Mouse (Mus musculus) megakaryocyte-erythroid progenitor cell, adult 5-6 weeks (primary cell): Measurements from ENCODE around the gene Tpi1. TPM values are rescaled to one million over a fixed set of nuclear protein-coding genes. Genes with fewer than 3 reads are reported as not detected.

ENCODE experiments used
- ATAC-seq: replicated peaks from 2 replicates; pipeline ENCODE4 v1.8.0; 2016; ENCODE audit warnings: mild to moderate bottlenecking, inconsistent platforms; ENCODE audit not compliant: severe bottlenecking, poor library complexity, low FRiP score, low TSS enrichment
- total RNA-seq, 2 experiments: library from RNA; stranded (forward) in 1 of 2; stranded (reverse) in 1 of 2; fragments of 200-1000, 215-1000 nt in 1 of 2; fragments of >200 nt in 1 of 2; fragmentation: Nextera tagmentation in 1 of 2; gene quantifications; 2 replicates each; pipeline ENCODE4 v1.2.3; 2014 to 2017

Tpi1 gene
- total RNA-seq, 2 experiments from 2014 or later, result 179 to 264 TPM

DNA sequence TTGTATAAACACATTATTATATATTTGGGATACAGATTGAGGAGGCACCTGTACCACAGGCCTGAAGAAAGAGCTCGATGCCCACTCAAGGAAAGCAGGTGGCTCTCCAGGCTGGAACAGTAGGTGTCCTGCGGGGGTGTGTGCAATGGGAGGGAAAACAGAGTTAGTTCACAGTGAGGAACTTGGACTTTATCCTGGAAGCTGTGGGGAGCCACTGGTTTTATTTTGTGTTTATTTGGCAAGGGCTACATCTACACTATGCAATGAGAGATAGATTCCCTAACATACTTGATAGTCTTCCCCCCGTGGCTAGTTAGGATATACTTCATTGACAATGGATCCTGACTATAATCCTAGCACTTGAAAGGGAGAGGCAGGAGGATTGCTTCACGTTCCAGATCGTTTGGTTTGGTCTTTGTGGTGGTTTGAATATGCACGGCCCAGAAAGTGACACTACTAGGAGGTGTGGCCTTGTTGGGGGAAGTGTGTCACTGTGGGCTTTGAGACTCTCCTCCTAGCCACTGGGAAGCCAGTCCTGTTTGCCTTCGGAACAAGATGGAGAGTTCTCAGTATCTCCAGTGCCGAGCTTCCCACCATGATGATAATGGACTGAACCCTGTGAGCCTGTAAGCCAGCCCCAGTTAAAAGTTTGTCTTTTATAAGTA is 27.2 kb downstream of the Tpi1 start:
- ATAC-seq, result no peak

- ATAC-seq, result 0 out of 2 replicates have a peak, but pooled peaks have one; percentile 23
Measured at GRCm38 (mm10) chr6:124782436-124782835, 31.7 kb downstream of the Tpi1 start.

DNA sequence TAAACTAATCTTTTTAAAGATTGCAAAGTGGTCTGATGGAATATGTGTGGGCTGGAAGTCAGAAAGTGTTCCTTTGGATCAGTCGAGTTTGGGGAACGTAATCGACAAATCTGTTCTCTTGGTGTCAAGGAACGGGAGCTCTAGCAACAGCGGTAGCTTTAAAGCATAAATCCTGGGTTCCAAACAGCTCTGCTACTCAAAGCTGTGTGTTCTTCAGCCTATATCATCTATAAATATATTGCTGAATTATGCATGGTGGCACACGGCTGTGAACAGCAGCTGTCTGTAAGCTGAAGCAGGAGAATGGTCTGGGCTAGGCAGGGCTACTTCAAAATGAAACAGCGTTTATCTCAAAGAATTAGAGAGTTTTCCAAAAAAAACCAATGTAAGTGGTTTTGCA is 33.2 kb downstream of the Tpi1 start:
- ATAC-seq, result no peak

DNA sequence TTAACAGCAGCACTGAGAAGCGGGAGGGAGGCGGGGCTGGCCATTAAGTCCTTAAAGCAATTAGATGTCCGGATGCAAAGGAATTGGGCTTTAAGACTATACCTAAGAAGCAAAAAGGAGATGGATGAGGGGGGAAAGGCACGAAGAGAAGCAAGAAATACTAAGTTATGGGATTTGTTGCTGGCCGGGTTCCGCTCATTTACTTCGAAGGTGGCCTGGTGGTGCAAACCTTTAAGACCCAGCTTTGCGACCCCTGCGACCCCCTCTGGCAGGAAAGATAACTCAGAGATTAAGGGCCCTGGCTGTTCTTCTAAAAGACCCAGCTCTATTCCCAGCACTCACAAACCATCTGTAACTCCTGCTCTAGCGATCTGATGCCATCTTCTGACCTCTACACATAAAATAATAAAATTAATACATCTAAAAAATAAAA is 34.1 kb downstream of the Tpi1 start:
- ATAC-seq, result no peak; the same call in 1 of the 2 replicates

DNA sequence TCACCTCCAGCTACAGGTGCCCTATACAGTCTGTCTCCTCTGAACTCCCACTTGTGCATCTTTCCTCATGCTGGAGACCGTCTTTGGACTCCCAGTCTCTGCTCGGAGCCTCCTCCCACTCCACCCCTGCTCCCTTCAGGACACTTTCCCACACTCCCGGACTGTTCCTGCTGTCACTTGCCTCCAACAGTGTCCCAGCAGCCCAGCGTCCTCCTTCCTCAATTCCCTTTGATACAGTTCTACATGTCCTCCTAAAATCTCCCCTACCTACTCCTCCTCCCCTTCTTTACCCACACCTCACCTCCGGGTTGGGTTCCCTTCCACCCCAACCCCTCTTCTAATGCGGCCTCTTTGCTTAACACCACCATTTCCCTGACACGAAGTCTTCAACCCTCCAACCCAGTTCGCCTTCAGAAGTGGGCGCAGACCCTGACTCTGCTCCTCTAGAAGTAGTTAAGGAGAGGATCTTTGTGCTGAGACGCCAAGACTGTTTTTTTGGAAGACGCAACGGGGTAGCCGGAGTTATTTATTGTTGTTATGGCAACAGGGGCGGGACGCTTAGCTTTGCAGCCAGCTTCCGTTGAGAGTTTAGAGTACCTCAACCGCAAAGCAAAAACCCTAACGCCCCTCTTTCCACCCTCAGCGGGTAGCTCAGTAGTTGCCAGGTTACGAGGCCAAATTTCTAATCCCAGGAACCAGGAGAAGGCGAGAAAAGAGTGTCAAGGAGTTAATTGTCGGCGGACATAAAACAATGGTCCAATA is 34.7 kb downstream of the Tpi1 start, which contains the start of gene Lrrc23:
Gene Lrrc23 (minus strand): TSS at position 506 of the 762 bp plus-strand sequence.
- peak; percentile 73 for ATAC-seq

GRCm38 (mm10) chr6:124770511-124770910 is 43.6 kb downstream of the Tpi1 start:
- no peak for ATAC-seq

DNA sequence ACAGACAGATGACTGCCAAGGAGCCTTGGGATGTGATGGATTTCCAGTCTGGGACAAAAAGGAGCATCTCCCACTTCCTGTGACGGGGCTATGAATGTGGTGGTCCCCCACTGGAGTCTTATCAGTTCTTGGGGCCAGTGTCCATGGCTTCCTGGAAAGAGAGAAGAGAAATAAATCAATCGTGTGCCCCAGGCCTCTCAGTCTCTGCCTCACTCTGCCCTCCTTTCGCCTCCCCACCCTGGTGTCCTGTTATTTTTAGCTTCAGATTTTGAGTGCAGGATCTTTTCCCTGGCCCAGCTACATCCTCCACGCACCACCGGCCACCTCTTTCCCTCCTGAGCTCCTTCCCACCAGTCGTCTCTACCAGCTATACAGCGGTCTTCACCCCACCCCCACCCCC is 44.1 kb downstream of the Tpi1 start:
- no peak for ATAC-seq

DNA sequence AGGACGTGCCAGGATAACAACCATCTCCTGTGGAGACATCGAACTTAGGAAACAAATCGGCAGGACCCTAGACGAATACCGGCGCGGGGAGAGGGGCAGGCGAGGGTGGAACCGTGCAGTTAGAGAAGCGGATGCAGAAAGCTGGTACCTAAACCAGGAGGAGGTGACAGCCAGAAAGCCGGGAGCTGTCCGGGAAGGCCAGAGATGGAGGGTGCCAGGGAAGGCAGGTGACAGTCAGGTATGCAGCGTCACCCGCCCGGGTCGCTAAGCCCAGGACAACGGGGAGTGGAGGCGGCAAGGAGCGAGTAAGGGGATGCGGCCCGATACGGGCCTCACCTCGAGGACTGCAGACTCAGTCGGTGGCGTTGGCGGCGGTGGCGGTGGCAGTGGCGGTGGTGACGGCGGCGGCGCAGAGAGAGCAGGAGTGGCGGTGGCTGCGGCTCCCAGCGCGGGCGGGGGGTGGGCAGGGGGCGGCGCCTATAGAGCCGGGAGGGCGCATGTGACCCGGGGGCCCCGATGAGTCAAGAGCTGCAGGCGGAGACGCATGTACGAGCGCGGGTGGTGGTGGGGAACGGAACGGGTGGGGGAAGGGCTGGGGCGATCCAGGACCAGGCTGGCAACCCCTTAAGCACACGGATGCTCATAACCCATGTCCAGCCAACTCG is 44.9 kb downstream of the Tpi1 start, which contains the start of gene Eno2:
Gene Eno2 (minus strand): TSS at position 573 of the 665 bp plus-strand sequence.
- peak; percentile 58 for ATAC-seq

GRCm38 (mm10) chr6:124768704-124769044 is 45.4 kb downstream of the Tpi1 start:
- ATAC-seq, result no peak

- ATAC-seq, result peak; percentile 57
Measured at GRCm38 (mm10) chr6:124767920-124768703, 46.0 kb downstream of the Tpi1 start.

DNA sequence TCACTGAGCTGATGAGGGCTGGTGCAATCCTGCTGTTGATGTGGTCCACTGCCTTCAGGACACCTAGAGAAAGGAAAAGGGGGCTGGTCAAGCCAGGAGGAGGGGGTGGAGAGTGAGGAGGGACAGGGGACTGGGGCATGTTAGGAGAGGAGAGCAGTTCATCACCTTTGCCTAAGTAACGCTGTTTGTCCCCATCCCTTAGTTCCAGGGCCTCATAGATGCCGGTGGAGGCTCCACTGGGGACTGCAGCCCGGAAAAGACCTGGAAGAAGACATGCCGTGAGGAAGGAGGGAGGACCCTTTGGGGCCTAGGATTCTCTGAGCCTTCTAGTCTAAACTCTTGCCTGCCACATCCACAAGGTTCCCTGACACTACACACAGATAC is 46.6 kb downstream of the Tpi1 start:
- ATAC-seq, result no peak

DNA sequence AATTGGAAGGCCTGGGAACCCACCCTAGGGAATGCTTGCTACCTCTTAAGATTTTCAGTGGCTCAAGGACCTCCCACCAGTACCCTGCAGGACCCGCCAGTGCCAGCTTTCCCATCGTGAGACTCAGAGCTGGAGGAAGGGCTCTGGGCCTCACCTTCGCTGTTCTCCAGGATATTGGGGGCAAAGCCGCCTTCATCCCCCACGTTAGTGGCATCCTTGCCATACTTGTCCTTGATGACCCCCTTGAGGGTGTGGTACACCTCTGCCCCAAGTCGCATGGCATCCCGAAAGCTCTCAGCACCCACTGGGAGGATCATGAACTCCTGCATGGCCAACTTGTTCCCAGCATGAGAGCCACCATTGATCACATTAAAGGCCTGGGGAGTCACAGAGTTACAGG is 48.1 kb downstream of the Tpi1 start:
- ATAC-seq, result no peak

Other genes starting within 250 kb of the Tpi1 start
- gene C1rb, start 244.0 kb downstream of the Tpi1 start, total RNA-seq (2014; fragmentation: Nextera tagmentation), result not detected in 2 replicates
- not detected in 2 replicates for gene C1rb, start 244.0 kb downstream of the Tpi1 start, total RNA-seq (2017)
- gene C1s2, start 178.2 kb downstream of the Tpi1 start, total RNA-seq (2014; fragmentation: Nextera tagmentation), result not detected in 2 replicates
- gene C1s2, start 178.2 kb downstream of the Tpi1 start, total RNA-seq (2017), result not detected in 2 replicates
- gene Lpcat3, start 151.3 kb downstream of the Tpi1 start, total RNA-seq (2014; fragmentation: Nextera tagmentation), result 78.8 and 91.1 TPM in 2 replicates
- gene Lpcat3, start 151.3 kb downstream of the Tpi1 start, total RNA-seq (2017), result 53.1 and 89.0 TPM in 2 replicates
- gene Emg1, start 102.1 kb downstream of the Tpi1 start, total RNA-seq (2014; fragmentation: Nextera tagmentation), result 242 and 387 TPM in 2 replicates
- 375 and 422 TPM in 2 replicates for gene Emg1, start 102.1 kb downstream of the Tpi1 start, total RNA-seq (2017)
- gene Phb2, start 102.0 kb downstream of the Tpi1 start, total RNA-seq (2014; fragmentation: Nextera tagmentation), result 467 and 537 TPM in 2 replicates
- gene Phb2, start 102.0 kb downstream of the Tpi1 start, total RNA-seq (2017), result 474 and 558 TPM in 2 replicates
- gene Ptpn6, start 75.6 kb downstream of the Tpi1 start, total RNA-seq (2014; fragmentation: Nextera tagmentation), result 65.4 and 76.0 TPM in 2 replicates
- 189 and 237 TPM in 2 replicates for gene Ptpn6, start 75.6 kb downstream of the Tpi1 start, total RNA-seq (2017)
- 110 and 141 TPM in 2 replicates for gene Grcc10, start 72.9 kb downstream of the Tpi1 start, total RNA-seq (2014; fragmentation: Nextera tagmentation)
- gene Grcc10, start 72.9 kb downstream of the Tpi1 start, total RNA-seq (2017), result 66.5 and 83.5 TPM in 2 replicates
- not detected in 2 replicates for gene Gm45234, start 58.3 kb downstream of the Tpi1 start, total RNA-seq (2014; fragmentation: Nextera tagmentation)
- not detected in 2 replicates for gene Gm45234, start 58.3 kb downstream of the Tpi1 start, total RNA-seq (2017)
- gene Atn1, start 57.8 kb downstream of the Tpi1 start, total RNA-seq (2014; fragmentation: Nextera tagmentation), result 12.9 and 14.4 TPM in 2 replicates
- 1.5 and 1.9 TPM in 2 replicates for gene Atn1, start 57.8 kb downstream of the Tpi1 start, total RNA-seq (2017)
- 0.74 TPM in 1 of 2 replicates, not detected in the other for gene Eno2, start 44.6 kb downstream of the Tpi1 start, total RNA-seq (2014; fragmentation: Nextera tagmentation)
- not detected in 2 replicates for gene Eno2, start 44.6 kb downstream of the Tpi1 start, total RNA-seq (2017)
- gene Lrrc23, start 34.6 kb downstream of the Tpi1 start, total RNA-seq (2014; fragmentation: Nextera tagmentation), result 0.77 TPM in 1 of 2 replicates, not detected in the other
- 6.7 TPM in 1 of 2 replicates, not detected in the other for gene Lrrc23, start 34.6 kb downstream of the Tpi1 start, total RNA-seq (2017)
- gene Spsb2, start 5.6 kb downstream of the Tpi1 start, total RNA-seq (2014; fragmentation: Nextera tagmentation), result 1.9 and 5.1 TPM in 2 replicates
- gene Spsb2, start 5.6 kb downstream of the Tpi1 start, total RNA-seq (2017), result 4.1 and 5.5 TPM in 2 replicates
- gene Usp5, start 15.2 kb upstream of the Tpi1 start, total RNA-seq (2014; fragmentation: Nextera tagmentation), result 85.0 and 100 TPM in 2 replicates
- 75.7 and 80.9 TPM in 2 replicates for gene Usp5, start 15.2 kb upstream of the Tpi1 start, total RNA-seq (2017)
- gene Cdca3, start 15.3 kb upstream of the Tpi1 start, total RNA-seq (2014; fragmentation: Nextera tagmentation), result 100 and 181 TPM in 2 replicates
- gene Cdca3, start 15.3 kb upstream of the Tpi1 start, total RNA-seq (2017), result 90.3 and 111 TPM in 2 replicates
- gene Gnb3, start 26.0 kb upstream of the Tpi1 start, total RNA-seq (2014; fragmentation: Nextera tagmentation), result not detected in 2 replicates
- not detected in 2 replicates for gene Gnb3, start 26.0 kb upstream of the Tpi1 start, total RNA-seq (2017)
- gene P3h3, start 43.5 kb upstream of the Tpi1 start, total RNA-seq (2014; fragmentation: Nextera tagmentation), result 0.61 and 3.0 TPM in 2 replicates
- 0.89 and 2.2 TPM in 2 replicates for gene P3h3, start 43.5 kb upstream of the Tpi1 start, total RNA-seq (2017)
- not detected in 2 replicates for gene Gpr162, start 49.7 kb upstream of the Tpi1 start, total RNA-seq (2014; fragmentation: Nextera tagmentation)
- gene Gpr162, start 49.7 kb upstream of the Tpi1 start, total RNA-seq (2017), result not detected in 2 replicates
- gene Cd4, start 73.9 kb upstream of the Tpi1 start, total RNA-seq (2014; fragmentation: Nextera tagmentation), result not detected in 2 replicates
- gene Cd4, start 73.9 kb upstream of the Tpi1 start, total RNA-seq (2017), result not detected in 2 replicates
- gene Lag3, start 97.4 kb upstream of the Tpi1 start, total RNA-seq (2014; fragmentation: Nextera tagmentation), result 0.09 and 0.35 TPM in 2 replicates
- gene Lag3, start 97.4 kb upstream of the Tpi1 start, total RNA-seq (2017), result 1.6 TPM in 1 of 2 replicates, not detected in the other
- gene Ptms, start 105.8 kb upstream of the Tpi1 start, total RNA-seq (2014; fragmentation: Nextera tagmentation), result 5.3 and 30.7 TPM in 2 replicates
- gene Ptms, start 105.8 kb upstream of the Tpi1 start, total RNA-seq (2017), result 21.6 and 22.1 TPM in 2 replicates
- gene Mlf2, start 117.1 kb upstream of the Tpi1 start, total RNA-seq (2014; fragmentation: Nextera tagmentation), result 103 and 117 TPM in 2 replicates
- 59.2 and 99.1 TPM in 2 replicates for gene Mlf2, start 117.1 kb upstream of the Tpi1 start, total RNA-seq (2017)
- 71.0 and 117 TPM in 2 replicates for gene Cops7a, start 151.2 kb upstream of the Tpi1 start, total RNA-seq (2014; fragmentation: Nextera tagmentation)
- gene Cops7a, start 151.2 kb upstream of the Tpi1 start, total RNA-seq (2017), result 46.8 and 57.5 TPM in 2 replicates
- gene Pianp, start 182.4 kb upstream of the Tpi1 start, total RNA-seq (2014; fragmentation: Nextera tagmentation), result not detected in 2 replicates
- gene Pianp, start 182.4 kb upstream of the Tpi1 start, total RNA-seq (2017), result not detected in 2 replicates
- 67.0 and 86.8 TPM in 2 replicates for gene Zfp384, start 194.8 kb upstream of the Tpi1 start, total RNA-seq (2014; fragmentation: Nextera tagmentation)
- 18.5 and 18.6 TPM in 2 replicates for gene Zfp384, start 194.8 kb upstream of the Tpi1 start, total RNA-seq (2017)
- 23.6 and 45.9 TPM in 2 replicates for gene Ing4, start 225.5 kb upstream of the Tpi1 start, total RNA-seq (2014; fragmentation: Nextera tagmentation)
- 43.0 and 51.1 TPM in 2 replicates for gene Ing4, start 225.5 kb upstream of the Tpi1 start, total RNA-seq (2017)
- gene Acrbp, start 235.4 kb upstream of the Tpi1 start, total RNA-seq (2014; fragmentation: Nextera tagmentation), result 8.6 and 16.5 TPM in 2 replicates
- 0.95 and 8.6 TPM in 2 replicates for gene Acrbp, start 235.4 kb upstream of the Tpi1 start, total RNA-seq (2017)